Mouse (Mus musculus) forebrain, embryonic 11.5 days (tissue): ENCODE data around the gene Ppp1r36. TPM values are rescaled to one million over a fixed set of nuclear protein-coding genes. Genes with fewer than 3 reads are reported as not detected.

ENCODE experiments used
- ATAC-seq: fragments of 200-750 bp; cut with Nextera tagmentation; replicated peaks from 2 replicates; pipeline ENCODE4 v1.8.0; 2017; ENCODE audit warnings: moderate TSS enrichment; ENCODE audit not compliant: low FRiP score
- DNase-seq: peaks from one replicate; pipeline ENCODE4 v3.0.0-alpha.2; 2017; ENCODE audit warnings: low spot score
- H3K27ac ChIP-seq: fragments of 300-500 bp; sonication (generic); 2 replicates; pipeline ENCODE4 v1.5.1; 2014; ENCODE audit warnings: low read depth, low read length
- H3K27me3 ChIP-seq: fragments of 300-500 bp; sonication (generic); 2 replicates; pipeline ENCODE4 v1.6.1; 2014; ENCODE audit warnings: mild to moderate bottlenecking, low read length, mixed read lengths; ENCODE audit not compliant: control insufficient read depth, insufficient read depth
- H3K36me3 ChIP-seq: fragments of 300-500 bp; sonication (generic); 2 replicates; pipeline ENCODE4 v1.6.1; 2014; ENCODE audit warnings: mild to moderate bottlenecking, low read length, moderate library complexity, mixed read lengths; ENCODE audit not compliant: control insufficient read depth, insufficient read depth
- H3K4me1 ChIP-seq: fragments of 300-500 bp; sonication (generic); replicated peaks from 2 replicates; pipeline ENCODE4 v1.6.1; 2014; ENCODE audit warnings: low read length, mixed read lengths; ENCODE audit not compliant: control insufficient read depth, insufficient read depth
- H3K4me2 ChIP-seq: fragments of 300-500 bp; sonication (generic); 2 replicates; pipeline ENCODE4 v1.6.1; 2014; ENCODE audit warnings: low read depth, mild to moderate bottlenecking, low read length, moderate library complexity, mixed read lengths; ENCODE audit not compliant: severe bottlenecking
- H3K4me3 ChIP-seq: fragments of 300-500 bp; sonication (generic); 2 replicates; pipeline ENCODE4 v1.5.1; 2014; ENCODE audit warnings: low read depth, low read length
- H3K9ac ChIP-seq: fragments of 300-500 bp; sonication (generic); 2 replicates; pipeline ENCODE4 v1.6.1; 2014; ENCODE audit warnings: low read length
- H3K9me3 ChIP-seq: fragments of 300-500 bp; sonication (generic); 2 replicates; pipeline ENCODE4 v1.6.1; 2016; ENCODE audit warnings: low read length, mixed read lengths; ENCODE audit not compliant: control insufficient read depth
- WGBS: fragments of 180-500 bp; shearing (Covaris S2); extraction: QIAGEN DNeasy Blood & Tissue Kit; methylation state at CpG from one replicate; pipeline ENCODE4 v1.1.7; 2014; 5-methylcytosine and 5-hydroxymethylcytosine counted together
- polyA plus RNA-seq: library from polyadenylated mRNA; unstranded; fragments of >200 nt; fragmentation: Nextera tagmentation; extraction: Ambion mirVana; gene quantifications from 2 replicates; pipeline ENCODE4 v1.2.1, GENCODE M21; 2014

Ppp1r36 gene
- polyA plus RNA-seq, 1 experiment from 2014 or later: 0.56 TPM

- DNase-seq: no peak
- no peak overlapping the region for H3K4me2 ChIP-seq
- WGBS: 81% methylated on average over 2 of the region's 2 CpGs
- no peaks in the 10 kb centered on the region for H3K36me3 ChIP-seq
- no peaks in the 10 kb centered on the region for H3K9me3 ChIP-seq
- H3K4me3 ChIP-seq: no peak overlapping the region
- no peak overlapping the region for H3K27ac ChIP-seq
- no peak overlapping the region for H3K9ac ChIP-seq
- no peak for ATAC-seq
- H3K27me3 ChIP-seq: no peaks in the 10 kb centered on the region
- H3K4me1 ChIP-seq: no peaks in the 10 kb centered on the region
These were observed 65.1 kb downstream of the Ppp1r36 start for GRCm38 (mm10) chr12:76482446-76482845.

- Histone ChIP-seq H3K27me3 (no peaks in the 10 kb centered on the region), H3K36me3 (no peaks in the 10 kb centered on the region), H3K4me1 (no peaks in the 10 kb centered on the region), H3K4me3 (no peak overlapping the region), H3K9me3 (no peaks in the 10 kb centered on the region), H3K27ac (no peak overlapping the region), H3K9ac (no peak overlapping the region), H3K4me2 (no peak overlapping the region)
- no peak for ATAC-seq
- no peak for DNase-seq
- 94% methylated on average over 2 of the region's 2 CpGs for WGBS
These were observed 65.6 kb downstream of the Ppp1r36 start for GRCm38 (mm10) chr12:76482948-76483347.

GRCm38 (mm10) chr12:76484881-76485280, 67.5 kb downstream of the Ppp1r36 start:
- H3K4me3 ChIP-seq: no peak overlapping the region
- no peak for ATAC-seq
- no peak overlapping the region for H3K9ac ChIP-seq
- H3K4me2 ChIP-seq: no peak overlapping the region
- WGBS: 70% methylated on average over 4 of the region's 4 CpGs
- H3K4me1 ChIP-seq: no peaks in the 10 kb centered on the region
- H3K27me3 ChIP-seq: no peaks in the 10 kb centered on the region
- H3K27ac ChIP-seq: no peak overlapping the region
- no peak for DNase-seq
- no peaks in the 10 kb centered on the region for H3K36me3 ChIP-seq
- no peaks in the 10 kb centered on the region for H3K9me3 ChIP-seq

- no peaks in the 10 kb centered on the region for H3K4me1 ChIP-seq
- no peaks in the 10 kb centered on the region for H3K36me3 ChIP-seq
- 58% methylated on average over 11 of the region's 11 CpGs for WGBS
- ATAC-seq: no peak
- H3K27me3 ChIP-seq: no peaks in the 10 kb centered on the region
- H3K27ac ChIP-seq: no peak overlapping the region
- no peak overlapping the region for H3K4me3 ChIP-seq
- no peaks in the 10 kb centered on the region for H3K9me3 ChIP-seq
- no peak overlapping the region for H3K9ac ChIP-seq
- no peak for DNase-seq
- H3K4me2 ChIP-seq: no peak overlapping the region
These were observed 68.0 kb downstream of the Ppp1r36 start for GRCm38 (mm10) chr12:76485381-76485780.

- 88% methylated on average over 9 of the region's 9 CpGs for WGBS
- no peak overlapping the region for H3K27ac ChIP-seq
These were observed 69.6 kb downstream of the Ppp1r36 start for GRCm38 (mm10) chr12:76486943-76487342.

More at GRCm38 (mm10) chr12:76486943-76487342, 69.6 kb downstream of the Ppp1r36 start:
- ATAC-seq (no peak), DNase-seq (no peak)
- Histone ChIP-seq H3K4me3 (no peak overlapping the region), H3K9ac (no peak overlapping the region), H3K36me3 (no peaks in the 10 kb centered on the region), H3K27me3 (no peaks in the 10 kb centered on the region), H3K9me3 (no peaks in the 10 kb centered on the region), H3K4me2 (no peak overlapping the region), H3K4me1 (no peaks in the 10 kb centered on the region)

Other genes with a start within 250 kb of the Ppp1r36 start
- 0.05 and 0.31 TPM in 2 replicates for gene Esr2, start 240.3 kb upstream of the Ppp1r36 start, polyA plus RNA-seq
- not detected in 2 replicates for gene Tex21, start 170.8 kb upstream of the Ppp1r36 start, polyA plus RNA-seq
- 80.2 and 80.8 TPM in 2 replicates for gene Mthfd1, start 162.2 kb upstream of the Ppp1r36 start, polyA plus RNA-seq
- 3.6 and 5.2 TPM in 2 replicates for gene Akap5, start 92.6 kb upstream of the Ppp1r36 start, polyA plus RNA-seq
- 19.8 and 23.0 TPM in 2 replicates for gene Zbtb25, start 47.9 kb upstream of the Ppp1r36 start, polyA plus RNA-seq
- gene Zbtb1, start 47.3 kb upstream of the Ppp1r36 start, polyA plus RNA-seq: 8.2 and 8.8 TPM in 2 replicates
- gene Hspa2, start 13.4 kb upstream of the Ppp1r36 start, polyA plus RNA-seq: 4.4 and 4.5 TPM in 2 replicates
- gene Plekhg3, start 113.4 kb downstream of the Ppp1r36 start, polyA plus RNA-seq: 1.0 and 1.3 TPM in 2 replicates